Mouse (Mus musculus) small intestine, adult 2 months (tissue): Measurements from ENCODE around the gene Csnk2b. TPM values are rescaled to one million over a fixed set of nuclear protein-coding genes. Genes with fewer than 3 reads are reported as not detected.
A peak's percentile ranks its signal among the peaks of the same experiment; 100 is the strongest.

Experiments
- H3K27ac ChIP-seq: fragments of 200-500 bp; 2 replicates; pipeline ENCODE4 v1.5.1; 2012; ENCODE audit warnings: low read depth, low read length, control low read depth, inconsistent platforms; ENCODE audit not compliant: insufficient read depth
- H3K27me3 ChIP-seq: fragments of 200-500 bp; 2 replicates; pipeline ENCODE4 v1.6.1; 2012; ENCODE audit warnings: mild to moderate bottlenecking, moderate library complexity, low read length, inconsistent platforms; ENCODE audit not compliant: control insufficient read depth, insufficient read depth
- H3K36me3 ChIP-seq: fragments of 200-500 bp; 2 replicates; pipeline ENCODE4 v1.6.1; 2012; ENCODE audit warnings: mild to moderate bottlenecking, low read length, control low read depth, inconsistent platforms; ENCODE audit not compliant: control insufficient read depth, insufficient read depth
- H3K4me1 ChIP-seq: fragments of 200-500 bp; 2 replicates; pipeline ENCODE4 v1.6.1; 2012; ENCODE audit warnings: low read length, inconsistent platforms, mixed read lengths; ENCODE audit not compliant: control insufficient read depth, insufficient read depth, insufficient read length
- H3K4me3 ChIP-seq: fragments of 200-500 bp; 2 replicates; pipeline ENCODE4 v1.5.1; 2012; ENCODE audit warnings: low read depth, mild to moderate bottlenecking, control low read depth, inconsistent platforms, low read length, moderate library complexity
- CTCF ChIP-seq: fragments of 200-500 bp; IDR thresholded peaks from 2 replicates; pipeline ENCODE4 v1.5.1; 2012; ENCODE audit warnings: low read depth, mild to moderate bottlenecking, control low read depth, inconsistent platforms, low read length, moderate library complexity, mixed read lengths; ENCODE audit not compliant: insufficient replicate concordance, insufficient read length; ENCODE audit errors: extremely low read depth
- POLR2A ChIP-seq: fragments of 200-500 bp; IDR thresholded peaks from 2 replicates; pipeline ENCODE4 v1.6.1; 2012; ENCODE audit warnings: low read depth, mild to moderate bottlenecking, control low read depth, inconsistent platforms, low read length, moderate library complexity
- WGBS: fragments of 180-500 bp; shearing (Covaris S2); methylation state at CpG from one replicate; pipeline ENCODE4 v1.1.7; 2018; 5-methylcytosine and 5-hydroxymethylcytosine counted together
- polyA plus RNA-seq: library from polyadenylated mRNA; depleted of rRNA; stranded (reverse); fragments of >200 nt; gene quantifications from 2 replicates; pipeline ENCODE4 v1.2.3, GENCODE M21; 2012

Csnk2b gene
- polyA plus RNA-seq, 1 experiment: 448 TPM

DNA sequence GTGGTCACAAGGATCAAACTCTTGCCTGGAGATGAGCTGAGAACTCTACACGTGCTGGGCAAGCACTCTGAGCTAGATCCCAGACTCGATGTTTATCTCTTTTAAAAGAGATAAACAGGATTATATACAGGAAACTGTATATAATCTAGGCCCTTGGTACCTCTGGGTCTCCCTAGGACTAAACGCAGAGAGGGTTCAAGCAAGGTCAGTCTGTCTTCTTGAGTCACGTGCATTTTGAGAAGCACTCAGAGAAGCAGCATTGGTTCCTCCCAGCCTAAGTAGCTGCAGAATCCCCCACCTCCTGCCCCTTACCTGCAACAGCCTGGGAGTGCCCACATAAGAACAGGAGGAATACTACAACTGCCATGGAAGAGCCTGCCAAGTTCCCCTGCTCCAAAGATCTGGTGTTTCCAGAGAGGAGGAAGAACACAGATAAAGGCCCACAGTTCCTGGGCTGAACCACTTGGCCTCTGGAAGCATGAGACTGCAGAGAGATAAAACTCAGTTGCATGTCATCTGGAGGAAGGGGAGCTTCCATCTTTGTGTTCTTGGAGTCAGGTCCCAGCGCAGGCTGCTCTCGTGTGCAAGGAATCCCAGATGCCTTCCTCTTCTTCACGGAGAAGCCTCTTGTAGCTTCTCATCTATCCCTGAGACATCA, 36.5 kb downstream of the Csnk2b start, which contains the start of gene Ly6g6f:
Gene Ly6g6f (minus strand): TSS at position 403 of the 658 bp plus-strand sequence.
- H3K27ac ChIP-seq: no peak within 1 kb of the TSS
- WGBS: 68% methylated on average over 7 of the region's 7 CpGs
- H3K4me3 ChIP-seq: no peak within 1 kb of the TSS
- H3K4me1 ChIP-seq: peaks cover 9% of the 10 kb centered on the region; the same call in 1 of the 2 replicates
- H3K36me3 ChIP-seq: no peaks in the 10 kb centered on the region
- H3K27me3 ChIP-seq: no peaks in the 10 kb centered on the region
- TF ChIP-seq CTCF (no peak), POLR2A (no peak)

DNA sequence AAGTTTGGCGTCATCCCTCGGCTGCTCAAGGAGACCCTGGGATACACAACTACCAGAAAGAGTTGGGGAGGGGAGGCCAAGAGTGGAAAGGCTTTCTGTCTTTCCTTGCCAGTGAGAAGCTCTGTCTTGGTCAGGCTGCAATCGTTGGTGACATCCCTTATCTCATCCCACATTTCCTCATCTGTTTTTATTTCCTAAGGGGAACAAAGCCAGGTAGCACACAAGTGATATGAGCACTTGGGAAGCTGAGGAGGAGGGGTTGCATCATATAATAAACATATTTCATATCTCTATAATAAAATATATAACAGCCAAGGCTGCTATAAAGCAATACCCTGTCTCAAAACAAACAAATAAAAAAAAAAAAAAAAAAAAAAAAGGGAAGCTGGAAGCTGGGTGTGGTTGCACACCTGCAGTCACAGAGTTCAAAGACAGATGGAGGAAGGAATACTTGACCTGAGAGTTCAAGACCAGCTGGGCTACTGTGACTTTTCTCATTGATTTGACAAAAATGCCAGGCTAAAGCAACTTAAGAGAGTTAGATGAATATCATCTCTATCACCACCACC, 37.8 kb downstream of the Csnk2b start:
- peaks cover 19% of the 10 kb centered on the region; the same call in 1 of the 2 replicates for H3K4me1 ChIP-seq
- H3K27ac ChIP-seq: no peak overlapping the region
- H3K27me3 ChIP-seq: no peaks in the 10 kb centered on the region
- no peak for TF ChIP-seq POLR2A
- TF ChIP-seq CTCF: no peak
- 15% methylated on average over 3 of the region's 3 CpGs for WGBS
- H3K36me3 ChIP-seq: no peaks in the 10 kb centered on the region
- H3K4me3 ChIP-seq: no peak overlapping the region

DNA sequence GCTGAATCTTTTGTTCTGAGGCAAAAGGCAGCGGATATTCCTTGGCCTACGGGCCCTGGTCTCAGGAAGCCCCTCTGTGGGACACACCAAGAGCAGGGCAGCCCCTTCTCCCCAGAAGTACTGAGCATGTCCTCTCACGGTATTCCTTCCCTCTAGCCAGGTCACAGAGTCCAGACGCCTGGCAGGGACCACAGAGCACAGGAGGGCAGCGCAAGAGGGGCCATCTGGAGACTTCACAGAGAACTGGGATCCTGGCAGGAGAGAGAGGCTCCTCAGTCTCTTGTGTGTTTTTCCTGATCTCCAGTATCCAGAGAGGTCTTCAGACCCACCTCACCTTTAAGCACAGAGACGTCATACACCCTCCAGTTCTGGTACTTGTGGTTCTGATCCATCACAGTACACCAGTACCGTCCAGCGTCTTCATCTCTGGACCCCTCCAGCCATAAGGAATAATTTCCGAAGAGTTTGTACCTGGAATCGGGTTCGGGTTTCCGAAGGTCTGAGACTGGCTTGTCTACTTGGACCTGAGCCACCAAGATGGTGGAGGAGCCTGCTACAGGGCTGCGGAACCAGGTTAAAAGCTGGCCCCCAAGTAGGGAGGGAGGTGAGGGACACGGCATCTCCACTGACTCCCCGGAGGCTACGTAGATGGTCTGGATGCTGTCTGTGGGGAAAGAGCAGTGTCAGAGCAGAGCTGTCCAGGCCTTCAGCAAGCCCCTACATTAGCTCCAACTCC, 38.8 kb downstream of the Csnk2b start:
- WGBS: 92% methylated on average over 16 of the region's 16 CpGs
- TF ChIP-seq CTCF (no peak), POLR2A (no peak)
- Histone ChIP-seq H3K36me3 (no peaks in the 10 kb centered on the region), H3K27me3 (no peaks in the 10 kb centered on the region), H3K4me1 (peaks cover 21% of the 10 kb centered on the region), H3K27ac (no peak overlapping the region), H3K4me3 (no peak overlapping the region)

DNA sequence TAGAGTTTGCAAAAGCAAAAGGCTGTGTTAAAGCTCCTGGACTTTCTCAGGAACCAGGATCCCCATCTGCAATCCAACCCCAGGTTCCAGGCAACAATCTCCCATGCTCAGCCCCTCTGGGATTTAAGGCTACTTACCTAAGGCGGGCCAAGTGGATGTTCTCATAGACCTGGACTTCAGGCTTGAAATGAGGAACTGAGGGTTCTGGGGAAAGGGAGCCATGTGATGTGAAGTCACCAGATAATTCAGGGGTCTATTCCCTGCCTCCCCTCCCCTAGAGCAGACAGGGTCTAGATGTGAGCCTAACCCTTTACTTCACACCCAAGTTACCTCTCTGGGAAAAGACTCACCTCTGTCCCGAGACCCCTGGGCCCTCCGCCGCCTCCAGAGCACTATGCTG, 41.1 kb downstream of the Csnk2b start:
- TF ChIP-seq CTCF (no peak), POLR2A (no peak)
- H3K36me3 ChIP-seq: no peaks in the 10 kb centered on the region
- no peaks in the 10 kb centered on the region for H3K27me3 ChIP-seq
- peaks cover 30% of the 10 kb centered on the region for H3K4me1 ChIP-seq
- no peak overlapping the region for H3K4me3 ChIP-seq
- H3K27ac ChIP-seq: no peak overlapping the region
- 93% methylated on average over 4 of the region's 4 CpGs for WGBS

DNA sequence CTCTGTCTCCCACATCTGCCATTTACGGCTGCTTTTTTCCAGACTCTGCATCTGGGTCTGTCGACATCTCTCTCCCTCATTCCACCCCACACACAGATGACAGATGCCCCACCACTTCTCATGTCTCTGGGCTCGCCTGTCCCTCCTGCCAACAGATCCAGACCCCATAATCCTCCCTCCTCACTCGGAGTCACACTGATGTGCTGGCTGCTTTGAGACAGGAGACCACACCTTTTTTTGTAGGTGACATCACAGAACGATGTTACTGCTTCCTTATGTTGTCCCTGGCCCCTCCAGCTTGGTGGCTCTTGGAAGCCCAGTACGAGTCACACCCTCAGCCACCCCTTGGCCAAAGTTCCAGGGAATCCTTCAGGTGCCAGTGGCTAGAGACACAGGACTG, 41.6 kb downstream of the Csnk2b start:
- TF ChIP-seq CTCF (no peak), POLR2A (no peak)
- H3K27ac ChIP-seq: peak overlapping the region; percentile 48
- no peaks in the 10 kb centered on the region for H3K36me3 ChIP-seq
- WGBS: 25% methylated on average over 6 of the region's 6 CpGs
- no peak overlapping the region for H3K4me3 ChIP-seq
- no peaks in the 10 kb centered on the region for H3K27me3 ChIP-seq
- H3K4me1 ChIP-seq: peaks cover 30% of the 10 kb centered on the region

DNA sequence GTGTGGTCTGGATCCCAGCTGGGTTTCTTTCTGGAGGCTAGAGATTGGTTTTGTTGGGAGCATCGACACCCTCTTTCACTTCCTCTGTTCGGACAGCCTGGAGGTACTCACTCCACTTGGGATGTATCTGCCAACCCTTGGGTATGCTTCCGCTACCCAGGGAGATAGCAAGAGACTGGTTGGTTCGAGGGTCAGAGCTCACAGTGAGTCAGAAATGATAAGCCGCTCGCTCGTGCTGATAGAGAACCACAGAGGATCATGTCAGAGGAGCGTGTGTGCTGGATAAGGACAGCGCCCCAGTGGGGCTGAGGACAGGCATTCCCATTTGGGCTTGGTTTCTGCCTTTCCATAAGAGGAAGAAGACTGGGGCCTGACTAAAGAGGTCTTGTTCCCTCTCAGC, 42.1 kb downstream of the Csnk2b start:
- WGBS: 20% methylated on average over 9 of the region's 9 CpGs
- Histone ChIP-seq H3K27ac (peak overlapping the region; percentile 48), H3K4me3 (no peak overlapping the region), H3K4me1 (peaks cover 30% of the 10 kb centered on the region), H3K27me3 (no peaks in the 10 kb centered on the region), H3K36me3 (no peaks in the 10 kb centered on the region)
- TF ChIP-seq CTCF (no peak), POLR2A (no peak; the same call in 1 of the 2 replicates)

DNA sequence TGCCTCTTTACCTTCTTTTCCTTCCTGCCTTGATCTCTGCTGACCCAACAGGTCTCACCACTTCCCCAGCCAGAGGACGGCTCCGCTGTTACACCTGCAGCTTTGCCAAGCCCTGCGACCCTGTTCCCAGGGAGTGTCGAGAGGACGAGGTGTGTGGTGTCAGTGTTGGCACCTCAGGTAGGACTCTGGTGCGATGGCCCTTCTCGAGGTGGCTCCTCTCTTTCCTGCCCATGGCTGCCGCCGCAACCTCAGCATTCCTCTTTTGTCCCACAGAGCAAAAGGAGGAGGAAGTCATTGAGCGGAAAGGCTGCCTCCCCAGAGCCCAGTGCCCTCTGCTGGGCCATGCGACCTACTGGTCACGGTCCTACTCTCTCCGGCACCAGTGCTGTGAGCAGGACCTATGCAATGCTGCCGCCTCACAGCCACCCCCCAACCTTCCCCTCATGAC, 44.0 kb downstream of the Csnk2b start, which contains the start of gene Ly6g6d:
Gene Ly6g6d (minus strand): TSS at position 280 of the 448 bp plus-strand sequence.
- TF ChIP-seq CTCF: peak; percentile 59
- no peak; the same call in 1 of the 2 replicates for TF ChIP-seq POLR2A
- WGBS: 5% methylated on average over 14 of the region's 14 CpGs
- H3K4me3 ChIP-seq: peak within 1 kb of the TSS; percentile 55
- peaks cover 24% of the 10 kb centered on the region for H3K4me1 ChIP-seq
- H3K36me3 ChIP-seq: no peaks in the 10 kb centered on the region
- no peaks in the 10 kb centered on the region for H3K27me3 ChIP-seq
- H3K27ac ChIP-seq: no peak within 1 kb of the TSS
